Mouse (Mus musculus) brown adipose tissue, adult 24 weeks (tissue): Measurements from ENCODE around the gene Phox2b. TPM values are rescaled to one million over a fixed set of nuclear protein-coding genes. Genes with fewer than 3 reads are reported as not detected.

ENCODE experiments used
- H3K27ac ChIP-seq: fragments of 200-500 bp; replicated peaks from 2 replicates; pipeline ENCODE4 v1.5.1; 2012; ENCODE audit warnings: low read depth, mild to moderate bottlenecking, low read length
- H3K4me1 ChIP-seq: fragments of 200-500 bp; 2 replicates; pipeline ENCODE4 v1.6.1; 2012; ENCODE audit warnings: low read length, mixed read lengths; ENCODE audit not compliant: control insufficient read depth, insufficient read depth, insufficient read length
- H3K4me3 ChIP-seq: fragments of 200-500 bp; 2 replicates; pipeline ENCODE4 v1.5.1; 2012; ENCODE audit warnings: low read depth, mild to moderate bottlenecking, low read length, moderate library complexity; ENCODE audit not compliant: insufficient read depth
- polyA plus RNA-seq: library from polyadenylated mRNA; stranded (reverse); fragments of >200 nt; gene quantifications from 2 replicates; pipeline ENCODE4 v1.2.4, GENCODE M21; 2012; ENCODE audit not compliant: missing spikeins, insufficient read depth, insufficient read length

Phox2b gene
- polyA plus RNA-seq, result not detected in 2 replicates

DNA sequence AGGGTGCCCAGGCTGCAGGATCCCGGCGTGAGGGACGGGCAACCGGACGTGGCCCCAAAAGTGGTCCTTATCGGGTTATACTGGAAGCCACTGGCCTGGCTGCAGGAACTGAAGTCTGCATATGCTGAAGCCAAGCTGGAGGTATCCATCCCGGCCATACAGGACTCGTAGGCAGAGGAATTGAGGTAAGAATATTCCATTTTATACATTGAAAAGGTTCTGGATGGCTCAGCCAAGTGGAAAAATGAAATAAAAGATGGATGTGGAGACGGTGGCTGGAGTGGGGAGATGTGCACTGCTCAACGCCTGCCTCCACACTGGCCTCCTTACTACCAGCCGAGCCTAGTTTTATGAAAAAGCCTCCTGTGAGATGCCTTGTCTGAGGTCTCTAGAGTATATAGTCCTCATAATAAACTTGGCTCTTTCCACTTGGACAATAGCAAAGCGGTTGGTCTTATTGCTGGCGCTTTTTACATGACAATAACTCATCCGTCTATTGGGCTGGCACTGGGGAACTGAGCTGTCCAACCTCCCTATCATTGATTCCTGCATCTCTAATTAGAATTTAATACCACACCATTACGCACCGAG lies at the start of gene Phox2b:
TSS of gene Phox2b (minus strand) at position 569 of the 591 bp plus-strand sequence.
- Histone ChIP-seq H3K4me3 (no peak within 1 kb of the TSS), H3K4me1 (no peaks in the 10 kb centered on the region), H3K27ac (no peak within 1 kb of the TSS)

DNA sequence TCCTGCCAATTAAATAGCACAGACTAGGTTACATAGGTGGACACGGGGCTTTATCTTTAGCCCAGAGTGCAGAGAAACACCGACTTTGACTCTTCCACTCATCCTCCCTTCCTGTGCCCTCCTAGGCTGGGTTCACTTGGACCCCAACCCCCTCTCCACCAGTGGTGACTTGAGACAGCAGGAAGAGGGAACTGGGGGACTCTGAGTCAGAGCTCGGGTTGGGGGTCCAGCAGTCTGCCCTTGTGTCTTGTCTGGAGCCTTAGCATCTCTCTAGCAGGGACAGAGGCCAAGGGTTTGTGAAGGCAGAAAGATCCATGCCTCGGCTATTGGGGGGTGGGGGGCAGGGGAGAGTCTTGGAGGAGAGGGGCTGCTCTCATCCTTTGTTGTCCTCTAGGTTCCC lies 43.5 kb upstream of the Phox2b start:
- no peak overlapping the region for H3K4me3 ChIP-seq
- H3K4me1 ChIP-seq, result no peaks in the 10 kb centered on the region
- no peak overlapping the region for H3K27ac ChIP-seq

DNA sequence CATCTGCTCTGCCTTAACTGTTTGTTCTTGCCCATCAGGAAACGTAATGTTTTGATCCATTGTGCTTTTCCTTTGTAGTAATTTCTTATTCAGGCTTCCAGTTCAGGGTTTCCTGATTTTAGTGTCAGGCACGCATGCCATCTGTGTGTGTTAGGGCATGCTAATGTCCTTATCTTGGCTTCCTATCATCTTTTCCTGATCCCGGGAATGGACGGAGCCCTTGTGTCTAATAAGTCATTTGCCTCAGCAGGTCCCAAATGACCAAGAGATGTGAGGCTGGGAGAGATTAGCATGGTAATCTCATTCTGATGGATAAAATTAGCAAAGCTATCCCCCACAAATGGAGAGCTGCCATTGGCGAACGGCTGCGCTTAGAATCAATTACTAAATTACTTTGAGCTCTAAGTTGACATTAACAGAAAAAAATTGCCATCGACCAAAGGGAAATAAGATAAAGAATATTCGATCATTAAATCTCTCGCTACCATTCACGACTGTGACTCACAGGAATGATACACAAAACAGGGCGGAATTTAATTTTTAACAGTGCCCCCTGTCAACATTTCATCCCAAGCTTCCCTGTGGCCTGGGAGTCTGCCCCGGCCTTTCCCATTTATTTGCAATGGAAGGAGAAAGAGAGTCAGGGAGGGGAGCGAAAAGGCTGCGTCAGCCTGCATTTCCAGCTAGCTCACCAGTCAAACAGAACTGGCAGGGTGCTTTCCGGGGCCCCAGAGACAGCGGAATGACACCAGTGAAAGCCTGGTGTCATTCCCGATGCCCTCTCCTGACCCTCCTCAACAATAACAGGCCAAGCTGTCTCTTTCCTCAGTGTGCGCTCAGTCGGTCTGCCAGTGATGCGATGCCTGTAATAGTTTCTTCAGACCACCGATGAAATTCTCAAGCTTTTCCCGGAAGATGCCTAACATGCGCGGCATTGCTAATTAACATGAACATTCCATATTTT lies 40.2 kb upstream of the Phox2b start:
- no peak overlapping the region for H3K27ac ChIP-seq
- no peak overlapping the region for H3K4me3 ChIP-seq
- H3K4me1 ChIP-seq, result no peaks in the 10 kb centered on the region

DNA sequence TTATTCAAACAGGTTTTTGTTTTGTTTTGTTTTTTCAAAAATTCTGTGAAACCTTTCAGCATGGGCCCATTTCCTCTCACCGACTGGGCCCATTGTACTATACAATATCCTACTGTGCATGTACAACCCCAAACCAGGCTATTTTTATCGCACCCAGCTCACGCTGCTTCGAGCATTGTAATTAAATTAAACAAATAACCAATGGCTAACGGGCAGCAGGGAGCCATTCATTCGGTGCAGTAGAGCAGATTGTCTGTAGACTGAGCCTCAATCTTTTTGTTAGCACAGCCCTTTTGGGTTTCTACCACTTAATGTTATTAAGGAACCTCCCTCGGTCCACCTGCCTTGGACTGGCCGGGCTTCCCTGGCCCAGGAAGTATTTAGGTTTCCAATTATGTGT lies 39.5 kb upstream of the Phox2b start:
- Histone ChIP-seq H3K4me1 (no peaks in the 10 kb centered on the region), H3K27ac (no peak overlapping the region)

DNA sequence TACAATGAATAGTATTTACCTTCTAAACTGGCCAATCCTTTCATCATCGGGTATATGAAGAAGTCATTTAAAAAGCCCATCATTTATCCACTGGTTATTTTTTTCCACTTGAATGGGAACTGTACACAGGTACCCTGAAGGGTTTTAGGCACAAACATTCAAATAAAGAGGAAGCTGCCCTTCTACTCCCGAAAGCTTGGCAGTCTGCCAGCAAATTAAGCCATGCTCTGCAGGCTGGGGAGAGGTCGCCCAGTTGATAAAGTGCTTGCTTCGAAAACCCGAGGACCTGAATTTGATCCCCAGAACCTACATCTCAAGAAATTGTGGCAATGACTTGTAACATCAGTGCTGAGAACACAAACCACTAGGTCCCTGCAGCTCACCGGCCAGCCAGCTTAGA lies 35.6 kb upstream of the Phox2b start:
- no peaks in the 10 kb centered on the region for H3K4me1 ChIP-seq
- H3K4me3 ChIP-seq, result no peak overlapping the region

More for the DNA sequence above, 39.5 kb upstream of the Phox2b start:
- H3K4me3 ChIP-seq, result no peak overlapping the region

DNA sequence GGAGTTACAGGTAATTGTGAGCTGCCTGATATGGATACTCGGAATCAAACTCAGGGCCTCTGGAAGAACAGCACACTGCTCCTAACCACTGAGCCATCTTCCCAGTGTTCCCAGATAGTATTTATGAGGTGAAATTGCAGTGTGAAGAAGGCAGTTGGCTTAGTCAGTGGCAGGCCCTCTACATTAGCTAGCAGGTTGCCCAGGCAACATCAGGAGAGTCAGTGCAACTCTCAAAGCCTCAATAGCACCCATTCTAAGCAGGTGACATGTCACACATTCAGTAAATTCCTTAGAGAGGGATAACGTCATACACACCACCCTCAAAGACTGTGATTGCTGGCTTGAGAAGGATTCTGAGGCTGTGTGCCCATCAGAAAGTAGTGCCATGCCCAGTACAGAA lies 32.6 kb upstream of the Phox2b start:
- H3K4me3 ChIP-seq, result no peak overlapping the region
- H3K4me1 ChIP-seq, result no peaks in the 10 kb centered on the region
- H3K27ac ChIP-seq, result no peak overlapping the region

More for the DNA sequence above, 35.6 kb upstream of the Phox2b start:
- H3K27ac ChIP-seq, result no peak overlapping the region

DNA sequence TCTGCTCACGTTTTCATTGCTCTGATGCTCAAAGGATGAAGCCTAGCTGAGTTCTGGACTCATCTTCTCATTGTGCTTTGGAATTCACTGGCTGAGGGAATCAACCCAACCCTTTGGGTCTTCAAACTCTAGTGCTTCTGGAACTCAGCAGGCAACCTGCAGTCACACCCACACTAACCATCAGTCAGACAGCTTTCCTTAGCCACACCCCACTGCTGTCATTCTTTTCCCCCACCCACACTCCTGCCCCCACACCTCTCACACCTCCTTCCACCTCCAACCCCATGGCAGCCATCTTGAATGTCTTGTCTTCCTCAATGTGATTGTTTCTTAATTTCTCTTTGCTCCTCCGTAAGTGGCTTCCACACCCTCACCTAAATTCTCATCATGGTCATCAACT lies 7.2 kb upstream of the Phox2b start:
- Histone ChIP-seq H3K4me1 (no peaks in the 10 kb centered on the region), H3K4me3 (no peak overlapping the region), H3K27ac (no peak overlapping the region)

DNA sequence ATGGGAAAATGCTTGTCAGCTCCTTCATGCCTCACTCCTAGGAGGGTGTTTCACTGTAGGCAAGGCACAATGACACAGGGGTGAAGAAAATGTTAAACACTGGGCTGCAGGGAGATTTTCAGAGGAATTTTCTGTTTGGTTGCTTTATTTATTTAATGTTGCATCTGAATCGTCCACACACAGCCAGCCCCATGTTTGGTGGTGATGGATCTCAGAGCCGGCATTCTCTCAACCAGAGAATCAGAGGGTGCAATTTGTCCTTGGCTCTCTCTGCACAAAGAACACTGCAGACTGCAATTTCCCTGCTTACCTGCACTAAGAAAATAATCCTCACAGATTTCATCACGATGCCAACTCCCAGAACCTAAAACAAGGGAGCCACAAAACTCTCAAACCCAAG lies 3.9 kb upstream of the Phox2b start:
- Histone ChIP-seq H3K27ac (no peak overlapping the region), H3K4me3 (no peak overlapping the region), H3K4me1 (no peaks in the 10 kb centered on the region)

DNA sequence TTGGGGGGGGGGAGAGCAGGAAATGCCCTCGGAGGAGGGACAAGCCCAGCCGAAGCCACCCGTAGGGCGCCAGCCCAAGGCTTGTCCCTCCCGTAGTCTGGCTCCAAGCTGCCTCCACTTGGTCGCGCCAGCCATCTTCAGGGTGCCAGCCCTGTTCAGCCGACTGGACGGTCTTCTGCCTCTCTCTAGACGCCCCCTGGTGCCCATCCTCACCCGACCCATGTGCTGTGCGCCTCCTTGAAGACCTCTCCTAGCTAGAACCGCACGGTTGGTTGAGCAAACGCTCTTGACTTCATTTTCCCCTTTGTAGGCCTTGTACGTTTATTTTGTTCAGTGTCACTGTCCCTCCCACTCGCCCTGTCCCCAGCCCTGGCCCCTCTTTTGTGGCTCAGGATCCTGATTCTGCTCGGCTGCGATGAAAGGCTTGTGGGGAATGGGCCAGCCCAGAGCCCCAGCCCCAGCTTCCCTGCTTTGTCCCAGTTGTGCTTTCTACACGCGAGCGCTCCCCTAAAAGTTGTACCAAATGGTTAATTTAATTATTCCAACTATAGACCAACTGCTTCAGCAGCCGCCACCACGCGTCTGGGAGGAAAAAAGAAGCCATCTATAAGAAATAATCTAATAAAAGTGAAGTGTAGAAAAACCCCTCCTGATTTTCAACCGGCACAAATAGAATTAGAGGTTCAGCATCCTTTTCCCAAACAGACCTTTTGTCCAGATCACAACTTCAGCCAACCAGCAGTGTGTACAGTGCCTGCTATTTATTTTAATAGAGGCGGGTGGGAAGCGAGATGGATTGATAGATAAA lies 2.9 kb upstream of the Phox2b start:
- Histone ChIP-seq H3K27ac (no peak overlapping the region), H3K4me3 (no peak overlapping the region), H3K4me1 (no peaks in the 10 kb centered on the region)

DNA sequence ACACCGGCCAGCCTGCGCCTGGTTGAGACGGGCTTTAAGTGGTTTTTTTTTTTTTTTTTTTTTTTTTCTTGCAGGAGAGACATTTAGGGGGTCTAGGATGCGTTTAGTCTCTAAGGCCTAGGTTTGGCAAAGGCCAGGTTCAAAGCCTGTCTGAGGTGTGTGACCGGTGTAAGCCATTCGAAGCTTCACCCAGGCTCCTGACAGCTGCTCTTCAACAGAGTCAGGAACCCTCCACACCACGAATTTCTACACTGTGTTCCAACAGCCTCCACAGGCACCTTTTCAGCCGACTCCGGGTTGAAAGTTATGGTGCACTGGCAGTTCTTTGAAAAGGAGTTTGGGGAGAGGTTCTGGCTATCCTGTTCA lies 2.3 kb upstream of the Phox2b start:
- Histone ChIP-seq H3K27ac (no peak overlapping the region), H3K4me1 (no peaks in the 10 kb centered on the region), H3K4me3 (no peak overlapping the region)

DNA sequence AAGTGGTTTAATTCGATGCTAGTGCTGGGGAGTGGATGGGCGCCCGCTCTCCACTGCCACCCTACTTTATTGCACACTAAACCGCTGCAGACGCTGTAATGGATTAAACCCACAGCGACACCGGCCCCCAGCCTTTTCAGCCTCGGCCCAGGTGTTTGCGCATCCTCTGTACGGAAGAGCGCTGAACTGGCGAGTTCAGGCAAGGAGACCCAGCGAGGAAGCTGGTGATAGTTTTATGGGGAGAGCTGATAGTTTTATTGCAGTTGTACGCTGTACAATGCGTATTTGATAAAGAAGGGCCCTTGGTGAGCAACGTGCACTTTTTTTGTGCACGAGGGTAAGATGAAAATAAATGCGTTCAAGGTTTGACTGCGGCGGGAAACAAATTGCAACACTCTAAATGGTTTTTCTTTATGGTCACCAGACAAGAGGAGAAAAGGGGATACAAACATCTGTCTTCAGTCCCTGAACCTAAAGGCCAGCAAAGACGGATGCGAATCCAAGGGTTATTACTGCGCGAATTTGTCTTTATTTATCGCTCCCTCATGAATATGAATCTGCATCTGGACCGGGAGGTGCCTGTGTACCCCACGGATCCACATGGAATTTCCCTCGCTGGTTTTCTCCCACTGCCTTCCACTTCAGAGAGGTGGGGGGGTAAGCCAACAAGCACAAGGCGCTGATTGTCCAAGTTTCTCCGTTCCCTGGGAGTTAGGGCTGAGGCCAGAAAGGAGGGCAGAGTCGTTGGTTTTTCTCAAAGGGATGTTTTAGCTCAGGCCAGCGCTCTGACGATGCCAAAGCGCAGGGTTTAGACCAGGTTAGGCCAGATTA lies 1.7 kb upstream of the Phox2b start:
- Histone ChIP-seq H3K4me3 (no peak overlapping the region), H3K27ac (no peak overlapping the region), H3K4me1 (no peaks in the 10 kb centered on the region)

DNA sequence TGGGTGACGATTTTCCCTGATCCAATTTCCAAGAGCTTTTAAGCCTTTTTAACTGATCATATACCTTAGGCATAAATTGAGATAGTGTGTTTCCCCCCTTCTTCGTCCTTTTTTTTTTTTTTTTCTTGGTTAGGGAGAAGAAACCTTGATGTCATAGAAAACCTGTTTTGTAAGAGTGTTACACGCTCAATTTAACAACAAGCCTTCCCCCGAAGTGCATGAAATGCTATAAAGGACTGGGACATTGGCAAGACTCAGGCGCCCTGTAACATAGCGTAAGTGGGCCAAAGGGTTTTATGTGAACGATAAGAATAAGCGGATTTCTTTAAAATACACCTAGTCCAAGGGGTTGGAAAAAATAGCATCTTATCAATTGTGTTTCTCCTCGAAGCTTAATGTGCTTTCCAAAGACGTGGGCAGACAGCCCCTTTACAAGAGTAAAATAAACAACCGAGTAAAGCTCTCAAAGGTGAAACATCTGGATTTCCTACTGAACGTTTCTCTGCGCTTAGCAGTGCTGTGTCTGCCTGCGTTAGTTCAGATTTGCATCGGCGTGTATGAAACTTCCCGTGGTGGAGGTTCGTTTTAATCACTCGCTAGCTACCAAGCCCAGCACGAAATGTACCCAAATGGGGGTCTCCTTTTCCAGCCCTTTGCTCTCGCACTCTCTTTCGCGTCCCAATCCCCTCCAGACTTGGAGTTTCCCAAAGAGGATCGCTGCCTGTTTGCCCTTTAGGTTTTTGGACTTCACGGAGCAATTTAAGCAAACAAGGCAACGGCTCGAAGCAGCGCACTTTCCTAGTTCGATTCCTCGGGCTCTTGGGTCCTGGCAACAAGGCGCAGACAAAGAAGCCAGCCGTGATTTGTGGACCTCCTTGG lies 531 bp upstream of the Phox2b start:
- H3K4me3 ChIP-seq, result no peak overlapping the region
- H3K4me1 ChIP-seq, result no peaks in the 10 kb centered on the region
- no peak overlapping the region for H3K27ac ChIP-seq

DNA sequence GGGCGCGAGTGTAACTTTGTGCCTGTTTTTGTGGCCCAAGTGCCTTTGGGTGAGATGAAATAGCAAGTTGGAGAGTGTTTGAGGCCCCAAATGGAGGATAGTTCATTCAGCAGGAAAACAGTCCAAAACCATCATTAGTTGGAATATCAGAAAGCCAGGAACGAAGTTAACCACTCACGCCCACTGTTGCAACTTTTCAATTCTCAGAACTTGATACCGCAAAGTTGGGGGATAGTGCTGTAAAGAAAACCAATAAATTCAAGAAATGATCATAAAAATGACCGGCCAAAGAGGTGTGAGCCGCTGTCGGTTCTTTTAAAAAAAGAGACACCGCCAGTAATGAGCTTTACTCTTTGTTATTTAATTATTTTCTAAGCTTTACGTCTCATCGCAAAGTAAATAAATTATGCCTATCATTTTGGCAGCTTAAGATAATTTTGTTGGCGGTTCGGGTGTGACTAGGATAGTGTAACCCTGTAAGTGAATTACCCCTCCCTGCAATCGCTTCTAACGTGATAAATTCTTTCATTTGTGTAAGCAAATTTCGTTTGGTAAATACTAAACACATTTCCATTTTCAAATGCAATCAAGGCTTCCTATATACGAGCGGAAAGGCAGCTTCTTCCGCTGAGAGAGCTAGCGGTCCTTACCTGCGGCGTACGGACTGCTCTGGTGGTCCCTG lies 909 bp downstream of the Phox2b start:
- Histone ChIP-seq H3K4me3 (no peak overlapping the region), H3K27ac (no peak overlapping the region), H3K4me1 (no peaks in the 10 kb centered on the region)
